ENCODE assay signal across 8 mouse cellular contexts in genomic region chr4:138000682-138001081, GRCm38 (mm10). TPM values are rescaled to one million over a fixed set of nuclear protein-coding genes. Genes with fewer than 3 reads are reported as not detected.
DNase-seq lines count a peak whose midpoint lies in the region; ATAC-seq and TF ChIP-seq lines count a peak whose summit lies in the region.
"Had no signal": no experiment of that assay in that cellular context is flagged by ENCODE, and none has a peak within 500 bp of the region (broad histone marks: within the 10 kb centered on the region; RNA-seq: fewer than 3 reads in every experiment).

No protein-coding gene starts in this region.

- H3K36me3 ChIP-seq in lung, embryonic 14.5 days (ENCODE audit: insufficient read depth): peaks cover 67% of the 10 kb centered on the region

- TF ChIP-seq CTCF in lung, embryonic 14.5 days (IDR thresholded peaks at IDR 0.05; ENCODE audit: low read depth): no peak
- no peak for TF ChIP-seq CTCF in lung, adult 2 months (IDR thresholded peaks at IDR 0.05; ENCODE audit: insufficient read depth, low read length)

- peak; percentile 83 for DNase-seq in lung, embryonic 14.5 days
- DNase-seq in lung, adult 2 months: no peak
- peak; percentile 58 to 64 for DNase-seq in cerebellum, postnatal 36 days
- DNase-seq in heart, adult 8-10 months (ENCODE audit: low spot score): peak; percentile 39
- peak; percentile 35 for DNase-seq in lung, postnatal 10 days
- DNase-seq in spleen, adult 18-20 months: no peak
- DNase-seq in right cerebral cortex, postnatal 25 days: no peak

- ATAC-seq in lung, embryonic 14.5 days (ENCODE audit: insufficient read depth): no peak

- TF ChIP-seq POLR2A in lung, adult 2 months (IDR thresholded peaks at IDR 0.05; ENCODE audit: borderline replicate concordance, extremely low read depth, low read depth, low read length): no peak

- no peaks in the 10 kb centered on the region for H3K9me3 ChIP-seq in lung, embryonic 14.5 days (ENCODE audit: low read depth, low read length)
- H3K9me3 ChIP-seq: limb, embryonic 12.5 days had no signal

- no peak overlapping the region for H3K9ac ChIP-seq in lung, embryonic 14.5 days
- H3K9ac ChIP-seq: limb, embryonic 12.5 days had no signal

- H3K27ac ChIP-seq in lung, embryonic 14.5 days (ENCODE audit: low read depth): no peak overlapping the region
- H3K27ac ChIP-seq: limb, embryonic 12.5 days had no signal

- WGBS in lung, embryonic 14.5 days: 11% methylated on average over 7 of the region's 7 CpGs
- 28% methylated on average over 7 of the region's 7 CpGs for WGBS in lung, adult 2 months

- no peak overlapping the region for H3K4me3 ChIP-seq in lung, embryonic 14.5 days (ENCODE audit: low read depth, low read length)
- no peak overlapping the region for H3K4me3 ChIP-seq in lung, adult 2 months (replicated peaks; ENCODE audit: extremely low read depth, low read depth, low read length)
- H3K4me3 ChIP-seq: limb, embryonic 12.5 days had no signal

- H3K4me1 ChIP-seq in lung, embryonic 14.5 days (ENCODE audit: insufficient read depth): peaks cover 3% of the 10 kb centered on the region
- peaks cover 2% of the 10 kb centered on the region for H3K4me1 ChIP-seq in lung, adult 2 months (ENCODE audit: control insufficient read depth, insufficient read depth, low read length)

- H3K27me3 ChIP-seq in lung, embryonic 14.5 days (ENCODE audit: insufficient read depth, low read length): no peaks in the 10 kb centered on the region
- H3K27me3 ChIP-seq: limb, embryonic 12.5 days had no signal

- H3K4me2 ChIP-seq in lung, embryonic 14.5 days: no peak overlapping the region
- H3K4me2 ChIP-seq: limb, embryonic 12.5 days had no signal

RNA-seq across cellular contexts. Expression of gene Eif4g3, which starts 7.9 kb away (rescaled TPM):
- polyA plus RNA-seq in lung, embryonic 14.5 days (2014; fragmentation: Nextera tagmentation; extraction: Ambion mirVana): 38.9 and 42.9 TPM in 2 replicates
- 69.8 and 79.4 TPM in 2 replicates for polyA plus RNA-seq in lung, adult 2 months (2012; rRNA removed)
- total RNA-seq in heart, adult 8-10 months (2022): 10 to 100 TPM; 36.5 to 42.9 (median 41.0) TPM

Comparison
In these comparisons a context has a peak if more than half of its experiments do, and no peak if none do; other contexts are left out.
1. DNase-seq: peak in lung, embryonic 14.5 days (single experiment), cerebellum, postnatal 36 days (2 of 2), heart, adult 8-10 months (single experiment) and lung, postnatal 10 days (single experiment); none in lung, adult 2 months (single experiment), spleen, adult 18-20 months (0 of 2) and right cerebral cortex, postnatal 25 days (single experiment).